Mouse (Mus musculus): ENCODE results near the gene Itm2c. TPM values are rescaled to one million over a fixed set of nuclear protein-coding genes. Genes with fewer than 3 reads are reported as not detected.

Itm2c gene
- 256 TPM in 2 replicates for polyA plus RNA-seq (2015; fragmentation: Nextera tagmentation; extraction: Ambion mirVana)

DNA sequence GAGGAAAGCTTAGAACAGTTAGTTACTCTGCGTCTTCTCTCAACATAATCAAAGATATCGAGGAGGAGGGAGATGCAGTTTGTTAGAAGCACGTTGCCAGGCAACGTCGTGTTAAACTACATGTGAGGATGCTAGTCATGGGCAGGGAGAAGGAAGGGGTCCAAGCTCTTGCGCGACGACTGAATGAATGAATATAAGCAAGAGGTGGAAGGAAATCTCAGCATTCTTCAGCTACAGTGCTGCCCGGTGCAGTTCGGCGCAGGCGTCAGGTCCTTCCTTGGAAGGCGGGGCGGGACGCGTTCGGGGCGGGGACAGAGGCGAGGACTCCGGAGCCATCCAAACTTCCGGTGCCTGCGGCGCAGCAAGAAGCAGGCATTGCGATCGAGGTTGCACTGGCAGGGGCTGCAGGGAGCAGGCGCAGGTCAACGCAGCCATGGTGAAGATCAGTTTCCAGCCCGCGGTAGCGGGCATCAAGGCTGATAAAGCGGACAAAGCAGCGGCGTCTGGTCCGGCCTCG, at the start of gene Itm2c:
Itm2c (plus strand) TSS at position 51 of the 517 bp plus-strand sequence.
- peak; percentile 90 for DNase-seq (ENCODE audit: low spot score)
- peak within 1 kb of the TSS; percentile 83 for H3K4me3 ChIP-seq (replicated peaks; ENCODE audit: low read depth, low read length)

GRCm38 (mm10) chr1:85844981-85845380, 49.1 kb upstream of the Itm2c start:
- no peak overlapping the region for H3K4me3 ChIP-seq (replicated peaks; ENCODE audit: low read depth, low read length)
- no peak for DNase-seq (ENCODE audit: low spot score)
- no peaks in the 10 kb centered on the region for H3K9me3 ChIP-seq (replicated peaks; ENCODE audit: low read length)
- 0 out of 2 replicates have a peak overlapping the region, but pooled peaks have one; percentile 42 for H3K27ac ChIP-seq
- H3K4me2 ChIP-seq (ENCODE audit: low read length), result no peak overlapping the region
- H3K9ac ChIP-seq (ENCODE audit: low read depth, low read length), result no peak overlapping the region
- 87% methylated on average over 6 of the region's 6 CpGs for WGBS
- no peak for TF ChIP-seq CTCF (IDR thresholded peaks at IDR 0.05; ENCODE audit: low read depth)
- H3K4me1 ChIP-seq (replicated peaks; ENCODE audit: insufficient read depth, low read length), result no peaks in the 10 kb centered on the region
- H3K27me3 ChIP-seq (ENCODE audit: insufficient read depth, low read length), result no peaks in the 10 kb centered on the region
- no peak for ATAC-seq (replicated peaks; ENCODE audit: low FRiP score, low read depth)
- H3K36me3 ChIP-seq (ENCODE audit: insufficient read depth, low read length), result peaks cover 32% of the 10 kb centered on the region

More for the DNA sequence above, at the start of gene Itm2c:
- no peak for TF ChIP-seq CTCF (IDR thresholded peaks at IDR 0.05; ENCODE audit: low read depth)
- no peaks in the 10 kb centered on the region for H3K36me3 ChIP-seq (ENCODE audit: insufficient read depth, low read length)
- H3K4me1 ChIP-seq (replicated peaks; ENCODE audit: insufficient read depth, low read length), result peaks cover 30% of the 10 kb centered on the region
- no peaks in the 10 kb centered on the region for H3K9me3 ChIP-seq (replicated peaks; ENCODE audit: low read length)
- under 1% methylated on average over 35 of the region's 35 CpGs for WGBS
- H3K4me2 ChIP-seq (ENCODE audit: low read length), result peak within 1 kb of the TSS; percentile 83
- peak; percentile 87 for ATAC-seq (replicated peaks; ENCODE audit: low FRiP score, low read depth)
- H3K27me3 ChIP-seq (ENCODE audit: insufficient read depth, low read length), result no peaks in the 10 kb centered on the region
- H3K27ac ChIP-seq, result peak within 1 kb of the TSS; percentile 74
- peak within 1 kb of the TSS; percentile 83 for H3K9ac ChIP-seq (ENCODE audit: low read depth, low read length)

- peaks cover 32% of the 10 kb centered on the region for H3K36me3 ChIP-seq (ENCODE audit: insufficient read depth, low read length)
Observed at GRCm38 (mm10) chr1:85845476-85845875, 48.6 kb upstream of the Itm2c start.

GRCm38 (mm10) chr1:85849016-85849415, 45.1 kb upstream of the Itm2c start:
- Histone ChIP-seq H3K4me3 (replicated peaks; ENCODE audit: low read depth, low read length) (no peak overlapping the region), H3K4me1 (replicated peaks; ENCODE audit: insufficient read depth, low read length) (no peaks in the 10 kb centered on the region), H3K9ac (ENCODE audit: low read depth, low read length) (no peak overlapping the region), H3K36me3 (ENCODE audit: insufficient read depth, low read length) (peaks cover 22% of the 10 kb centered on the region), H3K9me3 (replicated peaks; ENCODE audit: low read length) (no peaks in the 10 kb centered on the region), H3K27ac (no peak overlapping the region), H3K27me3 (ENCODE audit: insufficient read depth, low read length) (no peaks in the 10 kb centered on the region), H3K4me2 (ENCODE audit: low read length) (no peak overlapping the region)
- no peak for DNase-seq (ENCODE audit: low spot score)
- no peak for ATAC-seq (replicated peaks; ENCODE audit: low FRiP score, low read depth)
- no peak for TF ChIP-seq CTCF (IDR thresholded peaks at IDR 0.05; ENCODE audit: low read depth)
- WGBS, result 91% methylated on average over 14 of the region's 14 CpGs

More at GRCm38 (mm10) chr1:85845476-85845875, 48.6 kb upstream of the Itm2c start:
- DNase-seq (ENCODE audit: low spot score) (no peak), ATAC-seq (replicated peaks; ENCODE audit: low FRiP score, low read depth) (no peak)
- no peaks in the 10 kb centered on the region for H3K9me3 ChIP-seq (replicated peaks; ENCODE audit: low read length)
- H3K4me2 ChIP-seq (ENCODE audit: low read length), result no peak overlapping the region
- no peaks in the 10 kb centered on the region for H3K4me1 ChIP-seq (replicated peaks; ENCODE audit: insufficient read depth, low read length)
- H3K9ac ChIP-seq (ENCODE audit: low read depth, low read length), result no peak overlapping the region
- 0 out of 2 replicates have a peak overlapping the region, but pooled peaks have one; percentile 42 for H3K27ac ChIP-seq
- H3K27me3 ChIP-seq (ENCODE audit: insufficient read depth, low read length), result no peaks in the 10 kb centered on the region
- no peak overlapping the region for H3K4me3 ChIP-seq (replicated peaks; ENCODE audit: low read depth, low read length)
- 64% methylated on average over 3 of the region's 3 CpGs for WGBS
- no peak for TF ChIP-seq CTCF (IDR thresholded peaks at IDR 0.05; ENCODE audit: low read depth)

DNA sequence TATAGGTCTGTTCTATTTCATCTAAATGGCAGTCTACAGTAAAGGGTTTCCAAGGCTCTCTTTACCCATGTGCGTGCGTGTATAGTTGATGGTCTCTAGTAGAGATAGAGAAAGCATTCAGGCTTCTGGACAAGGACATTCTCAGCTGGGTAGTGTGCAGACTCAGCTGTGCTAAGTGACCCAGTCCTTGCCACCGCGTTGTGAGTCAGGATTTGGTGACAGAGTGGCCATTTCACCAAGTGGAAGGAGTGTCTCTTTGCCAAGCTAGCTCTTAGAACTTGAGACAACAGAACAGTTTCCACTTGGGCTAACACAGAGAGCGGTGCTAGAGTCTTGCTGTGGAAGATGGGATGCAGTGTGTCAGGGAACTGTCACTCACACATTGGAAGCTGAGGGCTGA, 43.2 kb upstream of the Itm2c start:
- DNase-seq (ENCODE audit: low spot score), result no peak
- Histone ChIP-seq H3K9me3 (replicated peaks; ENCODE audit: low read length) (no peaks in the 10 kb centered on the region), H3K4me2 (ENCODE audit: low read length) (no peak overlapping the region), H3K36me3 (ENCODE audit: insufficient read depth, low read length) (peaks cover 18% of the 10 kb centered on the region), H3K9ac (ENCODE audit: low read depth, low read length) (no peak overlapping the region), H3K27me3 (ENCODE audit: insufficient read depth, low read length) (no peaks in the 10 kb centered on the region), H3K27ac (no peak overlapping the region), H3K4me3 (replicated peaks; ENCODE audit: low read depth, low read length) (no peak overlapping the region), H3K4me1 (replicated peaks; ENCODE audit: insufficient read depth, low read length) (no peaks in the 10 kb centered on the region)
- TF ChIP-seq CTCF (IDR thresholded peaks at IDR 0.05; ENCODE audit: low read depth), result no peak
- 89% methylated on average over 5 of the region's 5 CpGs for WGBS
- ATAC-seq (replicated peaks; ENCODE audit: low FRiP score, low read depth), result no peak

GRCm38 (mm10) chr1:85852996-85853689, 40.9 kb upstream of the Itm2c start:
- WGBS, result 69% methylated on average over 2 of the region's 2 CpGs
- TF ChIP-seq CTCF (IDR thresholded peaks at IDR 0.05; ENCODE audit: low read depth), result peak; percentile 100
- Histone ChIP-seq H3K4me3 (replicated peaks; ENCODE audit: low read depth, low read length) (no peak overlapping the region), H3K4me1 (replicated peaks; ENCODE audit: insufficient read depth, low read length) (no peaks in the 10 kb centered on the region), H3K9ac (ENCODE audit: low read depth, low read length) (no peak overlapping the region), H3K36me3 (ENCODE audit: insufficient read depth, low read length) (peaks cover 9% of the 10 kb centered on the region), H3K9me3 (replicated peaks; ENCODE audit: low read length) (no peaks in the 10 kb centered on the region), H3K4me2 (ENCODE audit: low read length) (no peak overlapping the region), H3K27me3 (ENCODE audit: insufficient read depth, low read length) (no peaks in the 10 kb centered on the region), H3K27ac (no peak overlapping the region)
- ATAC-seq (replicated peaks; ENCODE audit: low FRiP score, low read depth) (peak; percentile 68), DNase-seq (ENCODE audit: low spot score) (peak; percentile 89)

Data from kidney, postnatal 0 days (tissue).